ENCODE assay signal across 12 mouse cellular contexts in the genomic region with DNA sequence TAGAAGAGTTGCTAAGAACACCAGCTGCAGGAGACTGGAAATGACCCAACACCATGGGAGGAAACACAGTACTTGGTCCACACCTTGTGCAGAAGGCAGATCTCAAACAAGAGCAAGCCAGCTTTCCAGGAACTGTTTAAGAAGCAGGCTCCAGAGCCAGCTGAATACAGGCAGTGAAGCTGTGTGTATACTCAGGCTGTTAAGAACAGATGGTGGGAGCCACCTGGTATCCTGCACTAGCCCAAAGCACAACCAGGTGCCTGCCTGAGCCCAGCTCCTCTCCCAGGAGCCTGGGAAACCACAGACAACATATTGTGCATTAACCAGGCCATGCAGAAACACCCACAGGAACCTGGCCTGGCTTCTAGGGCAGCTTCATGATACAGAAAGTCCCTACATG. TPM values are rescaled to one million over a fixed set of nuclear protein-coding genes. Genes with fewer than 3 reads are reported as not detected.
DNase-seq lines count a peak whose midpoint lies in the region; ATAC-seq and TF ChIP-seq lines count a peak whose summit lies in the region.
"Had no signal": no experiment of that assay in that cellular context is flagged by ENCODE, and none has a peak within 500 bp of the region (broad histone marks: within the 10 kb centered on the region; RNA-seq: fewer than 3 reads in every experiment).

No protein-coding gene starts in this region.

- DNase-seq in forebrain, embryonic 10.5 days (ENCODE audit: extremely low spot score, low spot score): no peak
- DNase-seq in left cerebral cortex, postnatal 25 days (ENCODE audit: low spot score in 2 of 2): peak; percentile 47 to 76
- no peak for DNase-seq in left cerebral cortex, adult 11 months (ENCODE audit: low spot score)
- peak; percentile 80 for DNase-seq in cerebellum, adult 11 months
- DNase-seq in forebrain, postnatal 0 days: peak; percentile 49
- no peak for DNase-seq in adrenal gland, postnatal 10 days
- DNase-seq in kidney, adult 8-10 months: no peak
- DNase-seq: B cell, adult 2 months; gastrocnemius, postnatal 14 days had no signal

- H3K4me2 ChIP-seq in forebrain, embryonic 15.5 days (replicated peaks): no peak overlapping the region
- no peak overlapping the region for H3K4me2 ChIP-seq in forebrain, postnatal 0 days (ENCODE audit: low read depth)
- H3K4me2 ChIP-seq: midbrain, embryonic 12.5 days; neural tube, embryonic 13.5 days had no signal

- ATAC-seq in forebrain, embryonic 15.5 days (replicated peaks): peak; percentile 75
- ATAC-seq in forebrain, postnatal 0 days: peak; percentile 76

- no peak for TF ChIP-seq CTCF in forebrain, postnatal 0 days (IDR thresholded peaks at IDR 0.05; ENCODE audit: low read depth)

- intact Hi-C loops in left cerebral cortex, postnatal 25 days (cut with DNase I): no loop called here

- H3K36me3 ChIP-seq in forebrain, embryonic 15.5 days: no peaks in the 10 kb centered on the region
- H3K36me3 ChIP-seq in forebrain, embryonic 10.5 days (replicated peaks): peaks cover 33% of the 10 kb centered on the region
- H3K36me3 ChIP-seq in forebrain, postnatal 0 days (ENCODE audit: insufficient read depth): no peaks in the 10 kb centered on the region
- H3K36me3 ChIP-seq: midbrain, embryonic 12.5 days; neural tube, embryonic 13.5 days had no signal

- no peaks in the 10 kb centered on the region for H3K27me3 ChIP-seq in forebrain, embryonic 15.5 days
- no peaks in the 10 kb centered on the region for H3K27me3 ChIP-seq in forebrain, embryonic 10.5 days (ENCODE audit: poor library complexity, severe bottlenecking)
- H3K27me3 ChIP-seq in forebrain, postnatal 0 days (ENCODE audit: insufficient read depth, low read length): no peaks in the 10 kb centered on the region
- H3K27me3 ChIP-seq: midbrain, embryonic 12.5 days; neural tube, embryonic 13.5 days had no signal

- H3K9me3 ChIP-seq in forebrain, embryonic 15.5 days: no peaks in the 10 kb centered on the region
- no peaks in the 10 kb centered on the region for H3K9me3 ChIP-seq in forebrain, embryonic 10.5 days
- no peaks in the 10 kb centered on the region for H3K9me3 ChIP-seq in forebrain, postnatal 0 days (ENCODE audit: low read length)
- H3K9me3 ChIP-seq: midbrain, embryonic 12.5 days; neural tube, embryonic 13.5 days had no signal

- H3K9ac ChIP-seq in forebrain, embryonic 15.5 days (replicated peaks): no peak overlapping the region
- no peak overlapping the region for H3K9ac ChIP-seq in forebrain, postnatal 0 days
- H3K9ac ChIP-seq: midbrain, embryonic 12.5 days; neural tube, embryonic 13.5 days had no signal

- no peak overlapping the region for H3K4me3 ChIP-seq in forebrain, embryonic 15.5 days
- no peak overlapping the region for H3K4me3 ChIP-seq in forebrain, embryonic 10.5 days
- no peak overlapping the region for H3K4me3 ChIP-seq in forebrain, postnatal 0 days (ENCODE audit: low read depth, low read length)
- H3K4me3 ChIP-seq: midbrain, embryonic 12.5 days; neural tube, embryonic 13.5 days had no signal

- peak overlapping the region; percentile 55 for H3K27ac ChIP-seq in forebrain, embryonic 15.5 days (replicated peaks)
- H3K27ac ChIP-seq in forebrain, embryonic 10.5 days: no peak overlapping the region
- H3K27ac ChIP-seq in forebrain, postnatal 0 days (ENCODE audit: low read depth, low read length): no peak overlapping the region
- H3K27ac ChIP-seq: midbrain, embryonic 12.5 days; neural tube, embryonic 13.5 days had no signal

- H3K4me1 ChIP-seq in forebrain, embryonic 15.5 days: peaks cover 37% of the 10 kb centered on the region
- no peaks in the 10 kb centered on the region for H3K4me1 ChIP-seq in forebrain, embryonic 10.5 days
- no peaks in the 10 kb centered on the region for H3K4me1 ChIP-seq in forebrain, postnatal 0 days (ENCODE audit: insufficient read depth)
- H3K4me1 ChIP-seq: midbrain, embryonic 12.5 days had no signal

RNA-seq across cellular contexts. Expression of a gene that starts 11.7 kb away (rescaled TPM):
- polyA plus RNA-seq in forebrain, embryonic 15.5 days (2015; fragmentation: Nextera tagmentation; extraction: Ambion mirVana): 13.8 and 14.7 TPM in 2 replicates
- 14.0 and 15.3 TPM in 2 replicates for polyA plus RNA-seq in forebrain, embryonic 10.5 days (2016; fragmentation: Nextera tagmentation; extraction: Ambion mirVana)
- total RNA-seq in left cerebral cortex, postnatal 25 days (2021): 10 to 100 TPM; 52.8 to 53.4 TPM
- total RNA-seq in forebrain, postnatal 0 days (2014; rRNA removed): 47.1 and 55.1 TPM in 2 replicates
- 8.8 and 12.2 TPM in 2 replicates for polyA plus RNA-seq in forebrain, postnatal 0 days (2015; fragmentation: Nextera tagmentation; extraction: Ambion mirVana)
- 10 to 100 TPM; 28.1 to 29.6 TPM for total RNA-seq in adrenal gland, postnatal 10 days (2021)

RNA-seq across cellular contexts. Expression of a gene that starts 29.1 kb away (rescaled TPM):
- 46.8 and 52.7 TPM in 2 replicates for polyA plus RNA-seq in forebrain, embryonic 15.5 days (2015; fragmentation: Nextera tagmentation; extraction: Ambion mirVana)
- 108 and 114 TPM in 2 replicates for polyA plus RNA-seq in forebrain, embryonic 10.5 days (2016; fragmentation: Nextera tagmentation; extraction: Ambion mirVana)
- 10 to 100 TPM; 66.5 to 68.6 TPM for total RNA-seq in left cerebral cortex, postnatal 25 days (2021)
- 21.2 and 29.8 TPM in 2 replicates for total RNA-seq in forebrain, postnatal 0 days (2014; rRNA removed)
- 36.8 and 43.7 TPM in 2 replicates for polyA plus RNA-seq in forebrain, postnatal 0 days (2015; fragmentation: Nextera tagmentation; extraction: Ambion mirVana)
- total RNA-seq in adrenal gland, postnatal 10 days (2021): 10 to 100 TPM; 49.2 to 57.8 TPM

RNA-seq across cellular contexts. Expression of a gene that starts 43.9 kb away (rescaled TPM):
- polyA plus RNA-seq in forebrain, embryonic 15.5 days (2015; fragmentation: Nextera tagmentation; extraction: Ambion mirVana): 18.2 and 19.9 TPM in 2 replicates
- 19.4 and 20.1 TPM in 2 replicates for polyA plus RNA-seq in forebrain, embryonic 10.5 days (2016; fragmentation: Nextera tagmentation; extraction: Ambion mirVana)
- total RNA-seq in left cerebral cortex, postnatal 25 days (2021): 10 to 100 TPM in 1 of 2 experiments, 1 to 10 TPM in 1; 9.5 to 10.4 TPM
- 10.9 and 14.2 TPM in 2 replicates for total RNA-seq in forebrain, postnatal 0 days (2014; rRNA removed)
- polyA plus RNA-seq in forebrain, postnatal 0 days (2015; fragmentation: Nextera tagmentation; extraction: Ambion mirVana): 17.7 and 18.6 TPM in 2 replicates
- 10 to 100 TPM; 10.1 to 10.2 TPM for total RNA-seq in adrenal gland, postnatal 10 days (2021)

Comparison
In these comparisons a context has a peak if more than half of its experiments do, and no peak if none do; other contexts are left out.
1. DNase-seq: peak in left cerebral cortex, postnatal 25 days (2 of 2), cerebellum, adult 11 months (single experiment) and forebrain, postnatal 0 days (single experiment); none in forebrain, embryonic 10.5 days (single experiment), left cerebral cortex, adult 11 months (single experiment), adrenal gland, postnatal 10 days (single experiment) and kidney, adult 8-10 months (0 of 2).